Mouse (Mus musculus): Measurements from ENCODE around the gene Mbd3. TPM values are rescaled to one million over a fixed set of nuclear protein-coding genes. Genes with fewer than 3 reads are reported as not detected.
A peak's percentile ranks its signal among the peaks of the same experiment; 100 is the strongest.

The Mbd3 gene
- total RNA-seq, 2 experiments from 2014 or later, result 105 to 116 TPM

- intact Hi-C loops (cut with DNase I), result loop anchor here (10.0 kb wide), 1 partner anchor 302 kb away; the partner anchor contains the start of genes Izumo4 and Mob3a
- DNase-seq, result no peak
- Histone ChIP-seq H3K4me3 (no peak overlapping the region), H3K27ac (no peak overlapping the region)
- peak; percentile 71 for TF ChIP-seq CTCF (IDR thresholded peaks at IDR 0.05)
Measured at GRCm38 (mm10) chr10:80403044-80403692, 3.8 kb upstream of the Mbd3 start.

DNA sequence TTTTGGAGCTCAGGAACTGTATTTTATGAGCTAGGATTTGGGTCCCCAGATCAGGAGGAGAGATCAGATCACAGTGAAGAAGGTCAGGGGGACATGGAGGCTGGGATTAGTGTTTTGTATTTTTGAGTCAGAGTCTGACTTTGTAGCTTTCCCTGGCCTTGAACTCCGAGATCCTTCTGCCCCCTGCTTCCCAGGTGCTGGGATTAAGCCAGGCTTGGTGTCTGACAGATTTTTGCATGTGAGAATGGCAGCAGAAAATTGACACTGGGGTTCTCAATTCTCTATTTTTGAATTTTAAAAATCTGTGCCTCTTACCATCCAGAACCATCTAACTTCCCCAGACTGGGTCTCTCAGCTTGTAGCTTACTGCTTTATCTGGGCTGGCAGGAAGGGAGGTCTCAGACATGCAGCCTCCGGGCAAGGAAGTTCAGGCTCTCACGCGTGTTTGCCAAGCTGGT lies 1.4 kb upstream of the Mbd3 start:
- intact Hi-C loops (cut with DNase I), result loop anchor here (10.0 kb wide), 1 partner anchor 304 kb away; the partner anchor contains the start of genes Izumo4 and Mob3a
- DNase-seq, result no peak
- no peak for TF ChIP-seq CTCF (IDR thresholded peaks at IDR 0.05)
- H3K27ac ChIP-seq, result peak overlapping the region; percentile 89
- H3K4me3 ChIP-seq, result no peak overlapping the region; the same call in 1 of the 2 replicates

- TF ChIP-seq CTCF (IDR thresholded peaks at IDR 0.05), result no peak
- H3K27ac ChIP-seq, result peak overlapping the region; percentile 89
- intact Hi-C loops (cut with DNase I), result loop anchor here (10.0 kb wide), 1 partner anchor 305 kb away; the partner anchor contains the start of genes Izumo4 and Mob3a
- H3K4me3 ChIP-seq, result peak overlapping the region; percentile 79
- DNase-seq, result no peak
Measured at GRCm38 (mm10) chr10:80399973-80400703, 788 bp upstream of the Mbd3 start.

- intact Hi-C loops (cut with DNase I), result no loop called here
- DNase-seq, result peak; percentile 99
- Histone ChIP-seq H3K4me3 (peak overlapping the region; percentile 79), H3K27ac (peak overlapping the region; percentile 100)
- TF ChIP-seq CTCF (IDR thresholded peaks at IDR 0.05), result peak; percentile 30; the same call in 1 of the 2 replicates
Measured at GRCm38 (mm10) chr10:80398719-80399190, 595 bp downstream of the Mbd3 start.

DNA sequence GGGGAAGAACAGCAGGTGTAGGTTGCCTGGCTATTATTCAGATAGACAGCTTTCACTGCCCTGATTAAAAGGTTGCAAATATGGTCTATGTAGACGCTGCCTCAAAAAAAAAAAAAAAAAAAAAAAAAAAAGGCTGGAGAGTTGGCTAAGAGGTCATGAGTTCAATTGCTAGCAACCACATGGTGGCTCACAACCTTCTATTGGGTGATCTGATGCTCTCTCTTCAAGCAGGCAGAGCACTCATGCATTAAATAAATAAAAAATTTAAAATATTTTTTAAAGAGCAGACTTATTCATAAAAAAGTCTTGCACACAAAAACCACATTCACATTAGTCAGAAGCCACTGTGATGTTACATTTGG lies 1.2 kb downstream of the Mbd3 start:
- TF ChIP-seq CTCF (IDR thresholded peaks at IDR 0.05), result no peak
- intact Hi-C loops (cut with DNase I), result no loop called here
- DNase-seq, result no peak
- Histone ChIP-seq H3K4me3 (peak overlapping the region; percentile 79), H3K27ac (peak overlapping the region; percentile 100)

GRCm38 (mm10) chr10:80397524-80398173 lies 1.7 kb downstream of the Mbd3 start:
- H3K27ac ChIP-seq, result peak overlapping the region; percentile 100; the same call in 1 of the 2 replicates
- intact Hi-C loops (cut with DNase I), result no loop called here

DNA sequence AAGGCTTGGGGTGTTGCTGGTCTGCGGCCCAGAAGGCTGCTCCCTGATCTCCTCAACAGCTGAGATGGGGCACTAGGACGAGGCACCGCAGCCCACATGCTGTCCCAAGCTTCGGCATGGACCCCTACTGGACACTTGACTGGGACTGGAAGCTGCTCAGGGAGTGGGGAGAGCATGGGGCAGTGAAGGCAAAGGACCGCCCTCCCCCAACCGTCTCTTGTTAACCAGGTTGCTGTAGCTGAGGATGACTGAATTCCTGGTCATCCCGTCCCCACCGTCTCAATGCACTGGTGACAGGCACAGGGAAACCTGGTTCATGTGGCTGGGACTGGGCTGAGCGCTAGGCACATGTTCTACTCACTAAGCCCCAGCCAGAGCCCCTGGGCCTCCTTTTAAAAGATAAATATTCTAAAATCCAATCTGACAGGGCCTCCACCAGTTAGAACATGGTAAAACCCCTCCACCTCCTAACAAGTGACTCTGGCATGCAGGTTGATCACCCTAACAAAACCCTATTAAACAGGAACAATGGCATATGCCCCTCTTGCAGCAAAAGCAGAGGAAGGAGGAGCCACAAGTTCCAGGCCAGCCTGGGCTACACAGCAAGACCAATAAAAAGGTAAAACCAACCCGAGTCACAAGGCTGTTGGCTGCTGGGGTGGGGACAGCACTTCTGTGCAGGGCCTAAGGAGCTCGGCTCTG lies 2.4 kb downstream of the Mbd3 start:
- peak overlapping the region; percentile 100; the same call in 1 of the 2 replicates for H3K27ac ChIP-seq

More at GRCm38 (mm10) chr10:80397524-80398173, 1.7 kb downstream of the Mbd3 start:
- peak overlapping the region; percentile 79 for H3K4me3 ChIP-seq
- no peak for DNase-seq
- no peak for TF ChIP-seq CTCF (IDR thresholded peaks at IDR 0.05)

GRCm38 (mm10) chr10:80395025-80395627 lies 4.2 kb downstream of the Mbd3 start:
- intact Hi-C loops (cut with DNase I), result no loop called here
- Histone ChIP-seq H3K27ac (no peak overlapping the region), H3K4me3 (no peak overlapping the region)
- DNase-seq, result no peak
- no peak for TF ChIP-seq CTCF (IDR thresholded peaks at IDR 0.05)

More for the DNA sequence above, 2.4 kb downstream of the Mbd3 start:
- intact Hi-C loops (cut with DNase I), result no loop called here
- TF ChIP-seq CTCF (IDR thresholded peaks at IDR 0.05), result no peak
- DNase-seq, result no peak
- no peak overlapping the region for H3K4me3 ChIP-seq

GRCm38 (mm10) chr10:80392687-80393086 lies 6.7 kb downstream of the Mbd3 start:
- Histone ChIP-seq H3K27ac (no peak overlapping the region), H3K4me3 (no peak overlapping the region)
- TF ChIP-seq CTCF (IDR thresholded peaks at IDR 0.05), result no peak
- intact Hi-C loops (cut with DNase I), result no loop called here
- DNase-seq, result no peak

- no peak overlapping the region for H3K27ac ChIP-seq
- no peak for TF ChIP-seq CTCF (IDR thresholded peaks at IDR 0.05)
Measured at GRCm38 (mm10) chr10:80390697-80391096, 8.7 kb downstream of the Mbd3 start.

GRCm38 (mm10) chr10:80389185-80389708 lies 10.1 kb downstream of the Mbd3 start:
- Histone ChIP-seq H3K4me3 (no peak overlapping the region), H3K27ac (no peak overlapping the region)
- intact Hi-C loops (cut with DNase I), result no loop called here
- TF ChIP-seq CTCF (IDR thresholded peaks at IDR 0.05), result no peak
- no peak for DNase-seq

More at GRCm38 (mm10) chr10:80390697-80391096, 8.7 kb downstream of the Mbd3 start:
- intact Hi-C loops (cut with DNase I), result no loop called here
- DNase-seq, result no peak
- H3K4me3 ChIP-seq, result no peak overlapping the region
